Mouse (Mus musculus) testis, adult 2 months (tissue): ENCODE results near the gene Ndc1. TPM values are rescaled to one million over a fixed set of nuclear protein-coding genes. Genes with fewer than 3 reads are reported as not detected.

ENCODE experiments used
- H3K27ac ChIP-seq: fragments of 200-500 bp; 2 replicates; pipeline ENCODE4 v1.5.1; 2012; ENCODE audit warnings: low read depth, low read length; ENCODE audit not compliant: control insufficient read depth, insufficient read depth
- H3K27me3 ChIP-seq: fragments of 200-500 bp; 2 replicates; pipeline ENCODE4 v1.6.1; 2012; ENCODE audit warnings: mild to moderate bottlenecking, low read length, moderate library complexity; ENCODE audit not compliant: control insufficient read depth, insufficient read depth
- H3K36me3 ChIP-seq: fragments of 200-500 bp; 2 replicates; pipeline ENCODE4 v1.6.1; 2012; ENCODE audit warnings: mild to moderate bottlenecking, low read length; ENCODE audit not compliant: control insufficient read depth, insufficient read depth
- H3K4me1 ChIP-seq: fragments of 200-500 bp; 2 replicates; pipeline ENCODE4 v1.6.1; 2012; ENCODE audit warnings: low read length; ENCODE audit not compliant: control insufficient read depth, insufficient read depth
- H3K4me3 ChIP-seq: fragments of 200-500 bp; 2 replicates; pipeline ENCODE4 v1.5.1; 2012; ENCODE audit warnings: low read depth, mild to moderate bottlenecking, low read length, moderate library complexity, mixed read lengths; ENCODE audit not compliant: control insufficient read depth
- CTCF ChIP-seq: fragments of 200-500 bp; IDR thresholded peaks from 2 replicates; pipeline ENCODE4 v1.5.1; 2012; ENCODE audit warnings: low read depth, mild to moderate bottlenecking, inconsistent platforms, low read length, moderate library complexity; ENCODE audit not compliant: control insufficient read depth, insufficient read depth, insufficient replicate concordance
- POLR2A ChIP-seq: fragments of 200-500 bp; IDR thresholded peaks from 2 replicates; pipeline ENCODE4 v1.6.1; 2012; ENCODE audit warnings: low read depth, mild to moderate bottlenecking, inconsistent platforms, low read length, moderate library complexity; ENCODE audit not compliant: control insufficient read depth
- polyA plus RNA-seq: library from polyadenylated mRNA; depleted of rRNA; stranded (reverse); fragments of >200 nt; gene quantifications from 2 replicates; pipeline ENCODE4 v1.2.3, GENCODE M21; 2012; rRNA removed

Gene Ndc1
- polyA plus RNA-seq, 1 experiment, result 20.5 TPM

GRCm38 (mm10) chr4:107459461-107459860, 91.9 kb downstream of the Ndc1 start:
- Histone ChIP-seq H3K27ac (no peak overlapping the region), H3K36me3 (no peaks in the 10 kb centered on the region), H3K4me3 (no peak overlapping the region), H3K4me1 (no peaks in the 10 kb centered on the region), H3K27me3 (no peaks in the 10 kb centered on the region)
- TF ChIP-seq POLR2A (no peak), CTCF (no peak)

DNA sequence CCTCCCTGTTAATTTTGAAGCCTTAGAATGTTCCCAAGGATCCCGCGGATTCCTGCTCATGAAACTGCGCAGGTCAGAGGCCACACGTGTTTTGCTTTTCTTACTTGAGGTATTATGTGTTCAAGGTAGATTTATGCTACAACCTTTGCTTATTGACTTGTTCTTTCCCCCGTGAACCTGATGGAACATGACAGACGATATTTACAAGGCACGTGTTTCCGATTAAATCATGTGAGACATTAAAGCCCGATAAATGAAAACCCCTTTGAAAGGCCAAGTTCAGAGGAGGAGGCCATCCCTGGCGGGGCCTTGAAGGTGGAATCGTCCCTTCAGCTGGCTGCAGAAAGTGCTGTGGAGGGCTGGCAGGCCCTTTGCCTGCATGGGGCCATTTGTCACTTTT, 92.9 kb downstream of the Ndc1 start:
- Histone ChIP-seq H3K27ac (no peak overlapping the region), H3K4me3 (no peak overlapping the region), H3K27me3 (no peaks in the 10 kb centered on the region), H3K4me1 (no peaks in the 10 kb centered on the region), H3K36me3 (no peaks in the 10 kb centered on the region)
- TF ChIP-seq POLR2A, result no peak
- no peak for TF ChIP-seq CTCF

Other genes starting within 250 kb of the Ndc1 start
- 77.0 and 92.8 TPM in 2 replicates for gene Tmem59, start 189.4 kb upstream of the Ndc1 start, polyA plus RNA-seq
- gene Tceanc2, start 188.7 kb upstream of the Ndc1 start, polyA plus RNA-seq, result 11.0 and 15.9 TPM in 2 replicates
- 0.41 and 0.59 TPM in 2 replicates for gene Ldlrad1, start 158.6 kb upstream of the Ndc1 start, polyA plus RNA-seq
- 23.0 and 28.6 TPM in 2 replicates for gene Lrrc42, start 114.3 kb upstream of the Ndc1 start, polyA plus RNA-seq
- 8.8 and 11.9 TPM in 2 replicates for gene Hspb11, start 114.2 kb upstream of the Ndc1 start, polyA plus RNA-seq
- gene Dio1, start 60.6 kb upstream of the Ndc1 start, polyA plus RNA-seq, result 0.12 TPM in 1 of 2 replicates, not detected in the other
- 48.8 and 52.5 TPM in 2 replicates for gene Yipf1, start 53.4 kb upstream of the Ndc1 start, polyA plus RNA-seq
- gene Glis1, start 66.8 kb downstream of the Ndc1 start, polyA plus RNA-seq, result 2.6 and 2.8 TPM in 2 replicates